Comparison of ENCODE assay signal across 20 mouse cellular contexts in genomic region chr12:70372874-70373273, GRCm38 (mm10). TPM values are rescaled to one million over a fixed set of nuclear protein-coding genes. Genes with fewer than 3 reads are reported as not detected.
"Had no signal": no experiment of that assay in that cellular context is flagged by ENCODE, and none has a peak within 500 bp of the region (broad histone marks: within the 10 kb centered on the region; RNA-seq: fewer than 3 reads in every experiment).

No protein-coding gene starts in this region.

- H3K27ac ChIP-seq: left cerebral cortex, adult 2 months; limb, embryonic 12.5 days; liver, embryonic 13.5 days; lung, embryonic 15.5 days; midbrain, embryonic 12.5 days; neural tube, embryonic 15.5 days had no signal

- H3K4me3 ChIP-seq: left cerebral cortex, adult 2 months; limb, embryonic 12.5 days; liver, embryonic 13.5 days; lung, embryonic 15.5 days; midbrain, embryonic 12.5 days; myocyte; neural tube, embryonic 15.5 days had no signal

- DNase-seq: kidney, adult 8-10 months; kidney, postnatal 25 days; layer of hippocampus, adult 9-11 months; liver; liver, embryonic 13.5 days; liver, postnatal 0 days; lung, postnatal 14 days; right cerebral cortex, postnatal 14 days; spleen, adult 18-20 months; thymus, adult 2 months; thymus, postnatal 25 days had no signal

- ATAC-seq: inflammation-experienced regulatory T-cells, adult 6 months; intestine, postnatal 0 days; liver, postnatal 0 days had no signal

- H3K9ac ChIP-seq: limb, embryonic 12.5 days; liver, embryonic 13.5 days; liver, postnatal 0 days; lung, embryonic 15.5 days; midbrain, embryonic 12.5 days; neural tube, embryonic 15.5 days had no signal

- H3K27me3 ChIP-seq: limb, embryonic 12.5 days; liver, embryonic 13.5 days; lung, embryonic 15.5 days; midbrain, embryonic 12.5 days; neural tube, embryonic 15.5 days had no signal

- H3K4me2 ChIP-seq: limb, embryonic 12.5 days; liver, embryonic 13.5 days; lung, embryonic 15.5 days; midbrain, embryonic 12.5 days; neural tube, embryonic 15.5 days had no signal

- H3K4me1 ChIP-seq: liver, embryonic 13.5 days had no signal

- H3K36me3 ChIP-seq: limb, embryonic 12.5 days; liver, embryonic 13.5 days; lung, embryonic 15.5 days; midbrain, embryonic 12.5 days; neural tube, embryonic 15.5 days had no signal

- H3K9me3 ChIP-seq: limb, embryonic 12.5 days; liver, embryonic 13.5 days; lung, embryonic 15.5 days; midbrain, embryonic 12.5 days; neural tube, embryonic 15.5 days had no signal

RNA-seq across cellular contexts. Expression of gene Trim9, which starts 25.5 kb away (rescaled TPM):
- total RNA-seq: megakaryocyte-erythroid progenitor cell, adult 5-6 weeks had no signal
- polyA plus RNA-seq: inflammation-experienced regulatory T-cells, adult 6 months; myocyte had no signal
